Mouse (Mus musculus): ENCODE measurements around the gene Foxp1.

- no peak; the same call in 1 of the 2 replicates for TF ChIP-seq EP300 (IDR thresholded peaks at IDR 0.05)
- TF ChIP-seq CTCF (IDR thresholded peaks at IDR 0.05) = peak; percentile 54
These were observed 465.4 kb downstream of the Foxp1 start for GRCm38 (mm10) chr6:99057113-99057553.
